Mouse (Mus musculus) liver, postnatal 0 days (tissue): ENCODE measurements around the gene Nipsnap3a.

Experiments
- CTCF ChIP-seq: sonication (generic); IDR thresholded peaks from 2 replicates; pipeline ENCODE4 v1.5.1; 2016; ENCODE audit warnings: antibody characterized with exemption, low read depth
- EP300 ChIP-seq: IDR thresholded peaks from 2 replicates; pipeline ENCODE4 v1.6.1; 2016; ENCODE audit warnings: antibody characterized with exemption, low read depth, mild to moderate bottlenecking

- TF ChIP-seq CTCF (no peak), EP300 (no peak)
Measured at GRCm38 (mm10) chr4:53014421-53014820, 25.3 kb downstream of the Nipsnap3a start.
